Mouse (Mus musculus) cerebellum, postnatal 25 days (tissue): Measurements from ENCODE around the gene Tspan13.
A peak's percentile ranks its signal among the peaks of the same experiment; 100 is the strongest.

Experiments used
- DNase-seq, 2 experiments: peaks; one replicate each; pipeline ENCODE4 v3.0.0; 2021; ENCODE audit warnings: mixed read lengths in 2 of 2

Tspan13 gene

GRCm38 (mm10) chr12:36042348-36042778 lies at the start of gene Tspan13:
TSS of gene Tspan13 (minus strand) at chr12:36042500.
- DNase-seq, result peak; percentile 95 to 96

- no peak for DNase-seq
Observed at GRCm38 (mm10) chr12:36091964-36092363, 49.7 kb upstream of the Tspan13 start.

GRCm38 (mm10) chr12:36089221-36089620 lies 46.9 kb upstream of the Tspan13 start:
- peak in 1 of 2 experiments; percentile 28 for DNase-seq

GRCm38 (mm10) chr12:36088804-36089203 lies 46.5 kb upstream of the Tspan13 start:
- no peak for DNase-seq

GRCm38 (mm10) chr12:36085380-36085779 lies 43.1 kb upstream of the Tspan13 start:
- DNase-seq, result no peak

- no peak for DNase-seq
Observed at GRCm38 (mm10) chr12:36078101-36078899, 36.0 kb upstream of the Tspan13 start.

GRCm38 (mm10) chr12:36072860-36073259 lies 30.6 kb upstream of the Tspan13 start:
- DNase-seq, result no peak

- DNase-seq, result no peak
Observed at GRCm38 (mm10) chr12:36070231-36070630, 27.9 kb upstream of the Tspan13 start.

- DNase-seq, result no peak
Observed at GRCm38 (mm10) chr12:36067538-36067937, 25.2 kb upstream of the Tspan13 start.

- no peak for DNase-seq
Observed at GRCm38 (mm10) chr12:36065911-36066310, 23.6 kb upstream of the Tspan13 start.

- no peak for DNase-seq
Observed at GRCm38 (mm10) chr12:36057699-36058098, 15.4 kb upstream of the Tspan13 start.

- DNase-seq, result no peak
Observed at GRCm38 (mm10) chr12:36050276-36050675, 8.0 kb upstream of the Tspan13 start.

GRCm38 (mm10) chr12:36047593-36047992 lies 5.3 kb upstream of the Tspan13 start:
- no peak for DNase-seq

GRCm38 (mm10) chr12:36046196-36046595 lies 3.9 kb upstream of the Tspan13 start:
- no peak for DNase-seq

GRCm38 (mm10) chr12:36044691-36045090 lies 2.4 kb upstream of the Tspan13 start:
- DNase-seq, result no peak

GRCm38 (mm10) chr12:36041703-36042347 lies 475 bp downstream of the Tspan13 start:
- DNase-seq, result peak; percentile 84 to 86

- no peak for DNase-seq
Observed at GRCm38 (mm10) chr12:36041281-36041589, 1.1 kb downstream of the Tspan13 start.

GRCm38 (mm10) chr12:36040571-36041280 lies 1.6 kb downstream of the Tspan13 start:
- peak; percentile 38 to 48 for DNase-seq

GRCm38 (mm10) chr12:36039541-36040084 lies 2.7 kb downstream of the Tspan13 start:
- peak; percentile 32 to 36 for DNase-seq

- DNase-seq, result no peak
Observed at GRCm38 (mm10) chr12:36036776-36037175, 5.5 kb downstream of the Tspan13 start.

- no peak for DNase-seq
Observed at GRCm38 (mm10) chr12:36036121-36036520, 6.2 kb downstream of the Tspan13 start.

GRCm38 (mm10) chr12:36035501-36035900 lies 6.8 kb downstream of the Tspan13 start:
- no peak for DNase-seq

GRCm38 (mm10) chr12:36032419-36032818 lies 9.9 kb downstream of the Tspan13 start:
- DNase-seq, result no peak
